Mouse (Mus musculus) mammary gland, adult 2 months (tissue): ENCODE data around the gene Vps51. TPM values are rescaled to one million over a fixed set of nuclear protein-coding genes. Genes with fewer than 3 reads are reported as not detected.

ENCODE experiments used
- polyA plus RNA-seq: library from polyadenylated mRNA; depleted of rRNA; stranded (reverse); fragments of >200 nt; gene quantifications from 2 replicates; pipeline ENCODE4 v1.2.3, GENCODE M21; 2012; ENCODE audit warnings: low replicate concordance; rRNA removed

The Vps51 gene
- polyA plus RNA-seq = 71.5 and 79.3 TPM in 2 replicates

DNA sequence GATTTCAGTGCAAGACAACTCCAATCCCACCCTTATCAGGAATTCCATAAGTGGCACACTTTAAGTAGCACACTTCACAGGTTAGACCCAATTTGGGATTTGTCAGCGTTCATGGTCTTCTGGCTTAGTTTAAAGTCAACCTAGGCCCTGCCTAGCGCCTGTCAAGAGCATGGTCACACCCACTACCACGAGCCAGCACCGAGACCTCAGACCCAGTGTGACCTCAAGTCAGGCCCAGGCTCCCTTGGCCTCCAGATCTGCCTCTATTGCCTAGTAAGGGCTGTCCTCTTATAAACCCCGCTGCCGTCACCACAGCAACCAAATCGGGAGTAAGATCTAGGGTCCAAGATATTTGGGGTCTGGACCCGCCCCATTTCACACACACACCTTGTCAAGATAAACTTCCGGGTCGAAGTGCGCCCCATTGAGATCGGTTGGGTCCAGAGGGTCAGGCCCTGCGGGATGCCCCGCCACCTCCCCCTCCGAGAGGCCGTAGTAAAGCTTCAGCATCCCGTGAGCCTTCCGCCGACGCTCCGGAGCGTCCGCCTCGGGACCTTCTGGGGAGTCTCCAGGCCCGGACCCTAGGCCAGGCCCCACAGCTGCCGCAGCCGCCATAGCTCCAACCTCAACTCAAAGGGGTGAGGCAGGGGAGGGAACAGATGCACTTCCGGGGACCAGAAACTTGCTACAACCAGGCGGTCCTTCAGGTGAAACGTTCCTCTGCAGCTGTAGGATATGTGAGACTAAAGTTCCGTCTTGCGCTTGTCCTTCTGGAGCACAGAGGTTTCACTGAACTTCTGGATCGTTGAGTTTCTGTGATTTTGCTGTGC is at the start of gene Vps51:
Gene Vps51 (minus strand): TSS at position 668 of the 830 bp plus-strand sequence.

DNA sequence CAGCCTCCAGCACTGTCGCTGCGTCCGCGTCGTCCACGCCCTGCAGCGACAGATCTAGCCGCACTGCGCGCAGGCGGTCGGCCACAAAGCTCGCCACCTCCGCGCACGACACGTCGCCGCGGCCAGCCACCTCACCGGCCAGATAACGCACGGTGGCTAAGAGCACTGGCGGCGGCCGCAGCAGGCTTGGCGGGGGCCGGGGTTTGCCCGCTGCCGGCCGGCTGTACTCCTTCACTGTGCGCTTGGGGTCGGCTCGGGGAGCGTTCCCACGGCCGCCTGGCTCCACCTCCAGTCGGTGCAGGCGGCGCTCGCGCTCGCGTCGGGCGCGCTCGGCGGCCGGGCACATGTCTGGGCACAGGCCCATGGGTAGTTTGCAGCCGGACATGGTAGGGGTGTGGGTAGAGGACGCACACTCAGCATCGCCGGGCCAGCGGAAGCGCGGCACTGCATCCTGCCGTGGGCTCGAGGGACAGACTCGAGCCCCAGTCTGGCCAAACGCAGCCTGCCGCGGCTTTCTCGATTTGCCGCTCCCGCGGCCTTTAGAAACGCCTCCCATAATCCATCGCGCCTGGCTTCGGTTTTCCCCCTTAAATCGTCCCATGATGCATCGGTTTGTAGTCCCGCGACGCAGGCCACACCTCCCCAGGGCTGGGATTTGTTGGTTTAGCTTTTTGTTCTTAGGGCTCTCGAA is 41.1 kb upstream of the Vps51 start, which contains the start of gene Sac3d1:
Gene Sac3d1 (minus strand): TSS at position 665 of the 691 bp plus-strand sequence.

DNA sequence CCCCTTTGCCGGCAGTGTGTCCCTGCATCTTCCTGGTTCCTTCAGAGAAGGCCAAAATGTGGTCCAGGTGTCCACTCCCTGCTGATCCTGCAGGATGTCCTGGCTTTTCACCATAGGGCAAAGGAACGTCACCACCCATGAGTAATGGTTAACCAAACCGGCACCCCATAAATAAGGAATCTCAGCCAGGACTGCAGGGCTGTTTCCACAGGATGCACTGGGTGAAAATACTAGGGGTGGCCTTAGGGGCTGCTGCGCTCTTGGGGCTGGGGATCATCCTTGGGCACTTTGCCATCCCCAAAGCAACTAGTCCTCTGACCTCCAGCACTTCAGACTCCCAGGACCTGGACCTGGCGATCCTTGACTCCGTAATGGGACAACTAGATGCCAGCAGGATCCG is 28.6 kb upstream of the Vps51 start, which contains the start of gene Naaladl1:
Gene Naaladl1 (plus strand): TSS at position 197 of the 400 bp plus-strand sequence.

DNA sequence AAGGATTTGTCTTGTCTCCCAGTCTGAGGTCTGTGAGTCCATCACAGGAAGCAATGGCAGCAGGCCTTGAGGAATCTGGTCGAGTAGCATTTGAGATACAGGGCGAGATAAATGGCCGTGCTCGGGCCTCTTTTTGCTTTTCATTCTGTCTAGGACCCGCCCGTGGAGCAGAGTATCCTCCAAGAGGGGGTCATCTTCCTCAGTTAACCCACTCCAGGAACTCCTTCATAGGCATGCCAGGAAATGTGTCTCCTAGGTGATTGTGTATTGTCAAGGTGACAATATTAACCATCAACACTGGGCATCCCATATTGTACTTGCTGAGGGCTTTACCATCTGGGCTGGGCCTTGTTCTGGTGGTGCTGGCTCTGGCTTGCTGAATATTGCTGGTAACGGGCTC is 17.1 kb upstream of the Vps51 start, which contains the start of gene AC131692.1:
Gene AC131692.1 (plus strand): TSS at position 301 of the 400 bp plus-strand sequence.

DNA sequence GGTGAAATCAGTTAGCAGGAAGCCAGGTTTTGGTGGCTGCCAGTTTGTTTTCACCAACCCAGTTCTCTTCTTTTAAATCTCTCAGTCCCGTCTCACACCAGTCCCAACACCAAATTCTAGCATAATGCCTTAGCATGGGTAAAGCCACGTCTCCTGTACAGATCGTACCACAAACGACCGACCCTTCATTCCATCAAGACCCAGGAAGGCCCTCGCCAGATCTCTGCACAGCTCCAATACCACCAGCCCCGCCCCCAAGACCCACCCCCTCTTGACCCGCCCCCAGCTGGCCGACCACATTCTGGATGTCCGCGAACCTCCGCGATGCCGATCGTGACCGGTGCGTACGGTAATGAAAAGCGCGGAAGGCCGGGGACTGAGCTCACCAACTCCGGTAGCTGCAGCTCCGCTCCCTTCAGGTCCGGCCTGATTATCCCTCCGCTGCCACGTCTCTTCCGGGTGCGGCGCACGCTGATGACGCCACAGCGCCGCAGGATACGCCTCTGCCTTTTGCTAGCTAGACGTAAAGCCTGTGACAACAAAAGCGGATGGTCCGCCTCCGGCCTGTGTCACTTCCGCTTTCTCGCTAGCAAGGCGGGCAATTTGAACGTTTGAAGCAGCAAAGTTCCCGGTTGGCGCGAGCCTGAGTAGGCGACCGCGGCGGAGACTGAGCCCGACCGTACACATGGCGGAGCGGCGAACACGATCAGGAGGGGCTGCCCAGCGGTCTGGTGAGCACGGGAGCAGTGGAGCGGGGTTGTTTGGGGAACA is 7.6 kb upstream of the Vps51 start, which contains the start of the genes Zfpl1 and Cdca5:
Gene Zfpl1 (minus strand): TSS at position 479 of the 771 bp plus-strand sequence.
Gene Cdca5 (plus strand): TSS at position 506 of the 771 bp plus-strand sequence.

DNA sequence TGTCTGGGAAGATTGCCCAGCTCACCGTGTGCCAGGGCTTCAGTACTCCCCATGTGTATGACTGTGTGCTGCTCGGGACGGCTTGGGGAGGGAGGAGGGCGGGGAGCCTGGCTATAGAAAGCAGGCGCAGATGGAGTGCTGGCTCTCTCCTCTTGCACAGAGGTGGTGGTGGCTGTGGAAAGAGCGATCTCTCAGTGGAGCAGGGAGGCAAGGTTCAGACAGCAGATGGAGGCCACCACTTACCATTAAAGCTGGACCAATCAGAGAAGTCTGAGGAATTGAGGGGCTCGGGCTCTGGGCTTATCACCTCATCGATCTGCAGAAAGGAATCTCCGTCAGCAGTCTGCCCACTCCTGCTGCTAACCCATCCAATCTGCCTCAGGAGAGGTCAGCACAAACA is 5.1 kb upstream of the Vps51 start, which contains the start of gene Gm28374:
Gene Gm28374 (minus strand): TSS at position 101 of the 400 bp plus-strand sequence.

DNA sequence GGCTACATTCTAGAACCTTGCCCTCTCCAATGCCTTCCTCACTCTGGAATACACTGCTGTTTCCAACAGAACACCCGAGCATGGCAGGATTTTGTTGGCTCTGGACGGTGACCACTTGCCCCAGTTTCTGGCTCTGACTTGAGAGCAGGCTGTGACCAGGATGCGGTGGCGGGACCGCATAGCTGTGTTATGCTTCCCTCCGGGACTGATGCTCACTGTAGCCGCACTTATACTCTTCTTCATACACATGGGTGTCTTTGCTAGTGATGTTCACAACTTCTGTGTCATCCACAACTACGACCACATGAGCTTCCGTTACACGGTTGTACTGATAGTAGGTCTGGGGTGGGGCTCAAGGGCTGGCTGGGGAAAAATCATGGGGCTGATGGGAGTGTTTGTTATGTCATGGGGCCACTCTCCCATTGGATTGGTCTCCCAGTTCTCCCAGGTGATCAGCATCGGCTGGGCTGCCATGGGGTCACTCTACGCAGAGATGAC is 3.0 kb upstream of the Vps51 start, which contains the start of gene Tmem262:
Gene Tmem262 (plus strand): TSS at position 51 of the 498 bp plus-strand sequence.

DNA sequence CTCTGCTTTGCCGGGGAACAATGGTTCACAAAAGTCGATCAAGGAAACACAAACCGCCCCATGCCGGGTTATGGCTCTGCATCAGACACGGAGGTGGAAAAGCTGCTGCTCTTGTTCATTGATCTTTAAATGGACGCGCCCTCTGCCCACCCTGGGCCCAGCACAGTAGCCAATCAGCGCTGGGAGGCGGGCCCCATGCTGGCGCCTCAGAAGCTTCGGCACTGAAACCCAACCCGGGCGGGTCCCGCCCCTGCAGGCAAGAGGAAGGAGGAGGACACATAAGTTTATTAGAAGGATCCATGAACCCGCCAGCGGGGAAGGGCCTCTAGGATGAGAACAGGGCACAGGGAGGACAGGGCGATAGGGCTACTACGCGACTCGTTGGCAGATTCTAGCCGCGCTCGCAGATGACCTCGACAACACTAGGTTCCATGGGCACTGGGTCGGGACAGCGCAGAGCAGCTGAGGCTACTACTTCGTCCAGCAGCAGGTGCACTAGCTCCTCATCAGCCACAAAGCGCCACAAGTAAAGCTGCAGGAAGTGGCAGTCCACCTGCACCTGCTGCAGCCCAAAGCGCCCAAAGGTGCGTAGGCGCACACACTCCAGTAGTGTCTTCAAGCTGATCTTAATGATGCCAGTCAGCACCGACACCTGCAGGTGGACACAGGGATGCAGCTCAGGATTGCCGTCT is 9.2 kb downstream of the Vps51 start, which contains the start of gene Tm7sf2:
Gene Tm7sf2 (minus strand): TSS at position 650 of the 692 bp plus-strand sequence.

DNA sequence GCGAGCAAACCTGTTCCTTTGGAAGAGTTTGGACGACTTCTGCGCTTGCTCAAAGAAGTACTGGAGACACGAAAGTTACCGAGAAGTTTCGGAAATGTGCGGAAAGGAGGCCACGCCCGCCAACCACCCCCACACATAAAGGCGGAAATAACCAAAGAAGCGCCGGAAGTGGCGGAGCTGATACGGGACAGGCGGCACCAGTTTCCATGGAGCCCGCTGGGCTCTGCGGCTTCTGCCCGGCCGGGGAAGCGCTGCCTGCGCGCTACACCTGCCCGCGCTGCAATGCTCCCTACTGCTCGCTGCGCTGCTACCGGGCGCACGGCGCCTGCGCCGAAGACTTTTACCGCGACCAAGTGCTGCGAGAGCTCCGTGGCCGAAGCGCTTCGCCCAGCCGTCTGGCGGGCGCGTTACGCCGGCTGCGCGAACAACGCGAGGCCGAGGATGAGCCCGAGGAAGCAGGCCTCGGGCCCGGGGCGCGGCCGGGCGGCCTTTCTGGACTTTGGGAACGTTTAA is 16.0 kb downstream of the Vps51 start, which contains the start of gene Znhit2:
Gene Znhit2 (plus strand): TSS at position 172 of the 513 bp plus-strand sequence.

DNA sequence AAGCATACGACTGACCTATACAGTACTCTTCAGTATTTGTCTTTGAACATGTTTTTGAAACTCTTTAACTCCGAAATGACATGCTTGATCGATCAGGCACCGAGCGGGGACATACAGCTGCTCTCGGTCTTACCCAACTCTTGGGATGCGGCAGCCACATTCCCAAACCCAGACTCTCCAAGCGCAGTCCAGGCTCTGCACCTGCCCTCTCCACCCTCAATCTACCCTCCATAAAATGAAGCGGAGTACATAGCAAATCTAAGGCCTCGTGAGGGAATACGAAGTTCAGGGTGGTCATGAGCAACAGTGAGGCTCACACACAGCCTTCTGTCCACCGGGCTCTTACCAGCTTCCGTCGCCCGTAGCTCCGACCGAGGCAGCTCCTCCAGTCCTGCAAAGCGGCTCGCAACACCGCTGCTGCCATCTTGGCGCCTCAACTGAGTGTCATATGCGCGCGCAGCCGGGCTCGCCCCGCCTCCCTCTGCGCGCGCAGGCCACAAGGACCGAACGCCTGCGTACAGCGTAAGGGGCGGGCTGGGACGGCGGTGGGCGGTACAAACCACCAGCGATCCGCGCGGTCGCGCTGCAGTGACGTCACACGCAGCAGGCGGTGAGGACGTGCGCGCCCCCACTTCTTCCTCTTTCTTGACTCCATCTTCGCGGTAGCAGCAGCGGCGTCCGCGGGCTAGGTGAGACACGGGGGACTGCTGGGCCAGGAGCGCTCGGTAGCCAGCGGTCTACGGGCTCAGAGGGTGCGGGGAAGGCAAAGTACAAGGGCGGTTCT is 19.5 kb downstream of the Vps51 start, which contains the start of the genes Mrpl49 and Fau:
Gene Mrpl49 (minus strand): TSS at position 473 of the 784 bp plus-strand sequence.
Gene Fau (plus strand): TSS at position 532 of the 784 bp plus-strand sequence.

DNA sequence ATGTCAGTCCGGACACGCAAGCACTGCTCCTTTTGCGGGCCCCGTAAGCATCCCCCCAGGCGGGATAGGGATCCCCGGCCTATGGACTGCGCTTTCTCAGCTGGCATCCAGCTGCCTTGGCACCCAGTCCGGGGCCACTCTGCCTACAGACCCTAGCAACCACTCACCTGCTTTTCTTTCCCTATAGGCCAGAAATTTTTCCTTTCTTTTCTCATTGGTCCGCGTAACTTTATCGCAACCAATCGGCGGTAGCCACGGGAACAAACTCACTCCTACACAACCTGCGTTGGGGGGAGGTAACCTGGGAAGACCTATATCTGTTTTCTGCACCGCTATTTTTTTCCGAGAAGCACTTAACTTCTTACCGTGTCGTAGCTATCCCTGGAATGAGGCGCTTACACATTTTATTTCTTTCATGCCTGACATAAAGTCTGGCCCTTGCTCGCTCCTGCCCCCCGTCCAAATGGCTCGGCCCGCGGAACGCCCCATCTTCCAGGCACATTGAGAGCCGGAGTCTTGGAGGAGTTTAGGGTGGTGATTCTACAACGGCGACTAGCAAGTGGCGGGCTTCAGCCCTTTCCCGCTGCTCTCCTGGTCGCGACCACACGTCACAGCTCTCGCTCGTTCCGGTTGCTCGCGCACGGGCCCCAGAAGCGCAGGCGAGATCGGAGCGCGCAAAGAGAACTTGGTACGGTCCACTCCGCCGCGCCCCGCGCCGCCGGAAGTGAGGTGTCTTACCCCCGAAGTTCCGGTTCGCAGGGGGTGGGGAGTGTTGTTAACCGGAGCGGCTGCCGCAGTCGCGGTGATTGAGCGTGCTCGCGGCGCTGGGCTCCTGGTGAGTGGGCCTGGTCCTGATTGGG is 30.5 kb downstream of the Vps51 start, which contains the start of gene Syvn1:
Gene Syvn1 (plus strand): TSS at position 283 of the 860 bp plus-strand sequence.

Other genes with a start within 250 kb of the Vps51 start
- gene Frmd8, start 202.0 kb downstream of the Vps51 start, polyA plus RNA-seq = 32.4 and 48.8 TPM in 2 replicates
- gene Slc25a45, start 199.4 kb downstream of the Vps51 start, polyA plus RNA-seq = 37.0 and 41.5 TPM in 2 replicates
- 0.32 and 0.38 TPM in 2 replicates for gene Tigd3, start 183.1 kb downstream of the Vps51 start, polyA plus RNA-seq
- 74.6 and 123 TPM in 2 replicates for gene Dpf2, start 164.2 kb downstream of the Vps51 start, polyA plus RNA-seq
- gene Cdc42ep2, start 152.4 kb downstream of the Vps51 start, polyA plus RNA-seq = 13.5 and 26.4 TPM in 2 replicates
- 40.1 and 53.8 TPM in 2 replicates for gene Pola2, start 113.0 kb downstream of the Vps51 start, polyA plus RNA-seq
- not detected in 2 replicates for gene Slc22a20, start 91.1 kb downstream of the Vps51 start, polyA plus RNA-seq
- gene Capn1, start 61.3 kb downstream of the Vps51 start, polyA plus RNA-seq = 64.2 and 65.9 TPM in 2 replicates
- gene Syvn1, start 30.7 kb downstream of the Vps51 start, polyA plus RNA-seq = 54.9 and 85.1 TPM in 2 replicates
- 14.1 and 24.4 TPM in 2 replicates for gene Mrpl49, start 19.4 kb downstream of the Vps51 start, polyA plus RNA-seq
- 1,145 and 2,495 TPM in 2 replicates for gene Fau, start 19.4 kb downstream of the Vps51 start, polyA plus RNA-seq
- gene Znhit2, start 16.0 kb downstream of the Vps51 start, polyA plus RNA-seq = 40.9 and 104 TPM in 2 replicates
- gene Tm7sf2, start 8.9 kb downstream of the Vps51 start, polyA plus RNA-seq = 37.7 and 55.5 TPM in 2 replicates
- 0.68 TPM in 1 of 2 replicates, not detected in the other for gene Tmem262, start 2.8 kb upstream of the Vps51 start, polyA plus RNA-seq
- gene Gm28374, start 5.0 kb upstream of the Vps51 start, polyA plus RNA-seq = 0.51 TPM in 1 of 2 replicates, not detected in the other
- gene Zfpl1, start 7.7 kb upstream of the Vps51 start, polyA plus RNA-seq = 101 and 107 TPM in 2 replicates
- 0.92 and 0.93 TPM in 2 replicates for gene Cdca5, start 7.8 kb upstream of the Vps51 start, polyA plus RNA-seq
- not detected in 2 replicates for gene AC131692.1, start 17.2 kb upstream of the Vps51 start, polyA plus RNA-seq
- gene Naaladl1, start 28.6 kb upstream of the Vps51 start, polyA plus RNA-seq = 0.19 and 0.37 TPM in 2 replicates
- 22.6 and 60.4 TPM in 2 replicates for gene Sac3d1, start 41.4 kb upstream of the Vps51 start, polyA plus RNA-seq
- 37.7 and 57.2 TPM in 2 replicates for gene Snx15, start 51.1 kb upstream of the Vps51 start, polyA plus RNA-seq
- gene Batf2, start 63.8 kb upstream of the Vps51 start, polyA plus RNA-seq = 7.9 and 11.2 TPM in 2 replicates
- gene Arl2, start 64.3 kb upstream of the Vps51 start, polyA plus RNA-seq = 175 and 200 TPM in 2 replicates
- 0.11 TPM in 1 of 2 replicates, not detected in the other for gene Majin, start 107.2 kb upstream of the Vps51 start, polyA plus RNA-seq
- 0.78 and 1.8 TPM in 2 replicates for gene Gpha2, start 149.1 kb upstream of the Vps51 start, polyA plus RNA-seq
- gene Ppp2r5b, start 158.6 kb upstream of the Vps51 start, polyA plus RNA-seq = 76.3 and 129 TPM in 2 replicates
- 50.4 and 85.0 TPM in 2 replicates for gene Atg2a, start 164.4 kb upstream of the Vps51 start, polyA plus RNA-seq
- gene Ehd1, start 199.5 kb upstream of the Vps51 start, polyA plus RNA-seq = 203 and 545 TPM in 2 replicates
- 10.9 and 19.0 TPM in 2 replicates for gene Cdc42bpg, start 229.2 kb upstream of the Vps51 start, polyA plus RNA-seq